Mouse (Mus musculus): ENCODE measurements around the gene Wdr45b.

- TF ChIP-seq GATA2 (IDR thresholded peaks at IDR 0.05; ENCODE audit: borderline replicate concordance, low read depth, low read length) (no peak), CTCF (IDR thresholded peaks at IDR 0.05; ENCODE audit: low read depth, low read length) (no peak), GATA1 (IDR thresholded peaks at IDR 0.05; ENCODE audit: borderline replicate concordance, low read length) (no peak), POLR2AphosphoS5 (IDR thresholded peaks at IDR 0.05; ENCODE audit: insufficient replicate concordance, low read depth, low read length) (no peak), TAL1 (conservative IDR thresholded peaks at IDR 0.05; ENCODE audit: low read depth, low read length) (no peak)
These were observed 16.2 kb upstream of the Wdr45b start for GRCm38 (mm10) chr11:121370337-121370994.

All from G1E (cell line).